Comparison of ENCODE assay signal across 7 mouse cellular contexts in genomic region chr7:52005511-52006295, GRCm38 (mm10). TPM values are rescaled to one million over a fixed set of nuclear protein-coding genes. Genes with fewer than 3 reads are reported as not detected.
DNase-seq lines count a peak whose midpoint lies in the region; ATAC-seq and TF ChIP-seq lines count a peak whose summit lies in the region.

TSS of gene Svip (minus strand) at chr7:52006018.

- peak; percentile 96 for ATAC-seq in kidney, embryonic 14.5 days (ENCODE audit: low FRiP score, low TSS enrichment)
- ATAC-seq in limb, embryonic 14.5 days (ENCODE audit: low FRiP score, low read depth) = peak; percentile 92
- ATAC-seq in midbrain, embryonic 16.5 days = peak; percentile 96

- H3K27me3 ChIP-seq in erythroblast, embryonic 14.5 days (ENCODE audit: control insufficient read depth) = peaks cover 3% of the 10 kb centered on the region
- H3K27me3 ChIP-seq in heart, embryonic 10.5 days (ENCODE audit: insufficient read depth, poor library complexity, severe bottlenecking) = 0 out of 2 replicates have a peak, but pooled peaks cover 3% of the 10 kb centered on the region
- no peaks in the 10 kb centered on the region for H3K27me3 ChIP-seq in kidney, embryonic 14.5 days (ENCODE audit: control insufficient read depth, insufficient read depth, low read length)
- peaks cover 8% of the 10 kb centered on the region for H3K27me3 ChIP-seq in limb, embryonic 14.5 days (ENCODE audit: control insufficient read depth, insufficient read depth, low read length)
- H3K27me3 ChIP-seq in midbrain, embryonic 16.5 days (ENCODE audit: control insufficient read depth, insufficient read depth, low read depth, low read length) = no peaks in the 10 kb centered on the region
- no peaks in the 10 kb centered on the region for H3K27me3 ChIP-seq in spleen, adult 2 months (ENCODE audit: control insufficient read depth, insufficient read depth, low read length)

- peaks cover 29% of the 10 kb centered on the region for H3K36me3 ChIP-seq in erythroblast, embryonic 14.5 days (ENCODE audit: control insufficient read depth)
- H3K36me3 ChIP-seq in heart, embryonic 10.5 days = no peaks in the 10 kb centered on the region
- no peaks in the 10 kb centered on the region for H3K36me3 ChIP-seq in kidney, embryonic 14.5 days (ENCODE audit: control insufficient read depth, insufficient read depth, low read length)
- H3K36me3 ChIP-seq in limb, embryonic 14.5 days (ENCODE audit: control insufficient read depth, insufficient read depth, low read length) = no peaks in the 10 kb centered on the region
- H3K36me3 ChIP-seq in midbrain, embryonic 16.5 days (ENCODE audit: control insufficient read depth, insufficient read depth, low read length) = no peaks in the 10 kb centered on the region
- H3K36me3 ChIP-seq in spleen, adult 2 months (ENCODE audit: control insufficient read depth, insufficient read depth, low read length) = no peaks in the 10 kb centered on the region

- WGBS in heart, embryonic 10.5 days = under 1% methylated on average over 43 of the region's 47 CpGs
- whole genome bisulfite sequencing in kidney, embryonic 14.5 days = under 1% methylated on average over 38 of the region's 47 CpGs
- WGBS in limb, embryonic 14.5 days = 3% methylated on average over 30 of the region's 47 CpGs
- WGBS in midbrain, embryonic 16.5 days = under 1% methylated on average over 37 of the region's 47 CpGs
- under 1% methylated on average over 39 of the region's 47 CpGs for WGBS in spleen, adult 2 months

- H3K9ac ChIP-seq in kidney, embryonic 14.5 days (ENCODE audit: low read depth, low read length) = peak within 1 kb of the TSS; percentile 31; the same call in 1 of the 2 replicates
- peak within 1 kb of the TSS; percentile 31; the same call in 1 of the 2 replicates for H3K9ac ChIP-seq in limb, embryonic 14.5 days (ENCODE audit: low read depth, low read length, severe bottlenecking)
- H3K9ac ChIP-seq in midbrain, embryonic 16.5 days (ENCODE audit: low read depth, low read length) = peak within 1 kb of the TSS; percentile 84

- peaks cover 51% of the 10 kb centered on the region for H3K4me1 ChIP-seq in erythroblast, embryonic 14.5 days (ENCODE audit: control insufficient read depth)
- H3K4me1 ChIP-seq in heart, embryonic 10.5 days = peaks cover 5% of the 10 kb centered on the region; the same call in 1 of the 2 replicates
- H3K4me1 ChIP-seq in kidney, embryonic 14.5 days (ENCODE audit: control insufficient read depth, insufficient read depth, low read length) = no peaks in the 10 kb centered on the region
- no peaks in the 10 kb centered on the region for H3K4me1 ChIP-seq in limb, embryonic 14.5 days (ENCODE audit: control insufficient read depth, insufficient read depth, low read length)
- peaks cover 6% of the 10 kb centered on the region for H3K4me1 ChIP-seq in midbrain, embryonic 16.5 days (ENCODE audit: control insufficient read depth, insufficient read depth, low read length)
- no peaks in the 10 kb centered on the region; the same call in 1 of the 2 replicates for H3K4me1 ChIP-seq in spleen, adult 2 months (ENCODE audit: control insufficient read depth, insufficient read depth, insufficient read length)

- peak within 1 kb of the TSS; percentile 86 for H3K27ac ChIP-seq in heart, embryonic 10.5 days
- no peak within 1 kb of the TSS for H3K27ac ChIP-seq in kidney, embryonic 14.5 days (ENCODE audit: low read depth, low read length)
- H3K27ac ChIP-seq in limb, embryonic 14.5 days (replicated peaks; ENCODE audit: low read depth, low read length) = no peak within 1 kb of the TSS
- H3K27ac ChIP-seq in midbrain, embryonic 16.5 days (ENCODE audit: low read length) = peak within 1 kb of the TSS; percentile 85
- H3K27ac ChIP-seq in spleen, adult 2 months (ENCODE audit: insufficient read depth, low read length) = peak within 1 kb of the TSS; percentile 6; the same call in 1 of the 2 replicates

- peak within 1 kb of the TSS; percentile 88 for H3K4me3 ChIP-seq in erythroblast, embryonic 14.5 days (replicated peaks)
- H3K4me3 ChIP-seq in heart, embryonic 10.5 days = peak within 1 kb of the TSS; percentile 75
- H3K4me3 ChIP-seq in kidney, embryonic 14.5 days (ENCODE audit: low read length) = peak within 1 kb of the TSS; percentile 64
- H3K4me3 ChIP-seq in limb, embryonic 14.5 days (replicated peaks; ENCODE audit: low read length) = peak within 1 kb of the TSS; percentile 56
- H3K4me3 ChIP-seq in midbrain, embryonic 16.5 days (ENCODE audit: low read depth, low read length) = peak within 1 kb of the TSS; percentile 79
- H3K4me3 ChIP-seq in spleen, adult 2 months (ENCODE audit: extremely low read depth, insufficient read depth, insufficient read length) = peak within 1 kb of the TSS; percentile 63

- TF ChIP-seq CTCF in spleen, adult 2 months (IDR thresholded peaks at IDR 0.05; ENCODE audit: extremely low read depth, insufficient read depth, insufficient read length, insufficient replicate concordance) = no peak

- peak; percentile 94 for DNase-seq in brain, embryonic 18.5 days (ENCODE audit: low read depth, low spot score)
- DNase-seq in heart, embryonic 10.5 days (ENCODE audit: low spot score) = peak; percentile 98
- DNase-seq in limb, embryonic 14.5 days (ENCODE audit: low spot score) = peak; percentile 83
- peak; percentile 66 to 71 for DNase-seq in spleen, adult 2 months (ENCODE audit: low read depth in 1 of 2, low spot score in 2 of 2)

- TF ChIP-seq POLR2A in limb, embryonic 14.5 days (IDR thresholded peaks at IDR 0.05; ENCODE audit: borderline replicate concordance, extremely low read depth, insufficient read depth, insufficient read length) = no peak
- no peak for TF ChIP-seq POLR2A in spleen, adult 2 months (IDR thresholded peaks at IDR 0.05; ENCODE audit: low read depth, low read length)

- H3K4me2 ChIP-seq in kidney, embryonic 14.5 days (replicated peaks; ENCODE audit: low read depth, low read length) = peak within 1 kb of the TSS; percentile 64
- peak within 1 kb of the TSS; percentile 74 for H3K4me2 ChIP-seq in limb, embryonic 14.5 days (replicated peaks; ENCODE audit: low read depth, low read length, severe bottlenecking)
- H3K4me2 ChIP-seq in midbrain, embryonic 16.5 days (ENCODE audit: low read length) = peak within 1 kb of the TSS; percentile 74

- no peaks in the 10 kb centered on the region for H3K9me3 ChIP-seq in erythroblast, embryonic 14.5 days (ENCODE audit: control insufficient read depth, low read length)
- no peaks in the 10 kb centered on the region for H3K9me3 ChIP-seq in heart, embryonic 10.5 days
- no peaks in the 10 kb centered on the region for H3K9me3 ChIP-seq in kidney, embryonic 14.5 days (ENCODE audit: control insufficient read depth, low read length)
- H3K9me3 ChIP-seq in limb, embryonic 14.5 days (ENCODE audit: control insufficient read depth, low read length) = no peaks in the 10 kb centered on the region
- H3K9me3 ChIP-seq in midbrain, embryonic 16.5 days (replicated peaks; ENCODE audit: control insufficient read depth, low read length, poor library complexity, severe bottlenecking) = no peaks in the 10 kb centered on the region

RNA-seq across cellular contexts. Expression of gene Svip, which starts in this region (rescaled TPM):
- 19.0 and 24.8 TPM in 2 replicates for polyA plus RNA-seq in erythroblast, embryonic 14.5 days (2012)
- polyA plus RNA-seq in heart, embryonic 10.5 days (2016; fragmentation: Nextera tagmentation; extraction: Ambion mirVana) = 10.2 and 19.4 TPM in 2 replicates
- 7.5 and 10.7 TPM in 2 replicates for polyA plus RNA-seq in kidney, embryonic 14.5 days (2014; fragmentation: Nextera tagmentation; extraction: Ambion mirVana)
- 2.9 and 3.3 TPM in 2 replicates for polyA plus RNA-seq in limb, embryonic 14.5 days (2012; rRNA removed)
- polyA plus RNA-seq in limb, embryonic 14.5 days (2014; fragmentation: Nextera tagmentation; extraction: Ambion mirVana) = 5.9 TPM in 2 replicates
- 21.2 and 21.9 TPM in 2 replicates for polyA plus RNA-seq in midbrain, embryonic 16.5 days (2015; fragmentation: Nextera tagmentation; extraction: Ambion mirVana)
- polyA plus RNA-seq in spleen, adult 2 months (2012; rRNA removed) = 0.68 and 1.0 TPM in 2 replicates

Comparison
In these comparisons a context has a peak if more than half of its experiments do, and no peak if none do; other contexts are left out.
1. H3K27ac ChIP-seq: peak in heart, embryonic 10.5 days (single experiment), midbrain, embryonic 16.5 days (single experiment) and spleen, adult 2 months (single experiment); none in kidney, embryonic 14.5 days (single experiment) and limb, embryonic 14.5 days (single experiment).
2. H3K9ac ChIP-seq: peak in every context shown above with its lines; median percentile 84 in midbrain, embryonic 16.5 days; 31 in kidney, embryonic 14.5 days; 31 in limb, embryonic 14.5 days.
3. Peak in every context shown above with its lines, with median percentiles within 50 percentile points of each other: DNase-seq, H3K4me3 ChIP-seq, ATAC-seq and H3K4me2 ChIP-seq.